Mouse (Mus musculus): ENCODE results near the gene Psme2b. TPM values are rescaled to one million over a fixed set of nuclear protein-coding genes. Genes with fewer than 3 reads are reported as not detected.
"Not testable (repeated sequence)": the region's sequence is repeated elsewhere in the genome, so short reads cannot be mapped to it uniquely, and the experiment has no call there.

Psme2b gene
- polyA plus RNA-seq (2012; rRNA removed) = 4.0 and 6.5 TPM in 2 replicates

- not testable (repeated sequence) for H3K36me3 ChIP-seq (ENCODE audit: control insufficient read depth, insufficient read depth, low read length); DNase-seq; H3K4me3 ChIP-seq (ENCODE audit: insufficient read depth, low read depth, low read length); H3K4me1 ChIP-seq (ENCODE audit: control insufficient read depth, insufficient read depth, low read length); H3K27me3 ChIP-seq (replicated peaks; ENCODE audit: control insufficient read depth, insufficient read depth, low read length); H3K27ac ChIP-seq (ENCODE audit: insufficient read depth, low read depth, low read length)
- WGBS = 91% methylated on average over 6 of the region's 6 CpGs
Observed at GRCm38 (mm10) chr11:48946090-48946489, at the start of gene Psme2b. TSS of gene Psme2b (minus strand) at chr11:48946190.

- WGBS = 25% methylated on average over 2 of the region's 2 CpGs
- H3K36me3 ChIP-seq (ENCODE audit: control insufficient read depth, insufficient read depth, low read length); H3K4me3 ChIP-seq (ENCODE audit: insufficient read depth, low read depth, low read length); H3K4me1 ChIP-seq (ENCODE audit: control insufficient read depth, insufficient read depth, low read length); H3K27me3 ChIP-seq (replicated peaks; ENCODE audit: control insufficient read depth, insufficient read depth, low read length): not testable (repeated sequence)
- H3K27ac ChIP-seq (ENCODE audit: insufficient read depth, low read depth, low read length) = peak within 1 kb of the TSS; percentile 69; the same call in 1 of the 2 replicates
- DNase-seq = peak; percentile 52
Observed at GRCm38 (mm10) chr11:48994018-48994417, 48.0 kb upstream of the Psme2b start, which contains the start of gene Tgtp1. TSS of gene Tgtp1 (minus strand) at chr11:48994172.

- H3K27ac ChIP-seq (ENCODE audit: insufficient read depth, low read depth, low read length) = 0 out of 2 replicates have a peak overlapping the region, but pooled peaks have one; percentile 38
- WGBS = 60% methylated on average over 10 of the region's 10 CpGs
- H3K36me3 ChIP-seq (ENCODE audit: control insufficient read depth, insufficient read depth, low read length); H3K4me3 ChIP-seq (ENCODE audit: insufficient read depth, low read depth, low read length); H3K4me1 ChIP-seq (ENCODE audit: control insufficient read depth, insufficient read depth, low read length); H3K27me3 ChIP-seq (replicated peaks; ENCODE audit: control insufficient read depth, insufficient read depth, low read length); DNase-seq: not testable (repeated sequence)
Observed at GRCm38 (mm10) chr11:48993296-48993695, 47.3 kb upstream of the Psme2b start.

DNA sequence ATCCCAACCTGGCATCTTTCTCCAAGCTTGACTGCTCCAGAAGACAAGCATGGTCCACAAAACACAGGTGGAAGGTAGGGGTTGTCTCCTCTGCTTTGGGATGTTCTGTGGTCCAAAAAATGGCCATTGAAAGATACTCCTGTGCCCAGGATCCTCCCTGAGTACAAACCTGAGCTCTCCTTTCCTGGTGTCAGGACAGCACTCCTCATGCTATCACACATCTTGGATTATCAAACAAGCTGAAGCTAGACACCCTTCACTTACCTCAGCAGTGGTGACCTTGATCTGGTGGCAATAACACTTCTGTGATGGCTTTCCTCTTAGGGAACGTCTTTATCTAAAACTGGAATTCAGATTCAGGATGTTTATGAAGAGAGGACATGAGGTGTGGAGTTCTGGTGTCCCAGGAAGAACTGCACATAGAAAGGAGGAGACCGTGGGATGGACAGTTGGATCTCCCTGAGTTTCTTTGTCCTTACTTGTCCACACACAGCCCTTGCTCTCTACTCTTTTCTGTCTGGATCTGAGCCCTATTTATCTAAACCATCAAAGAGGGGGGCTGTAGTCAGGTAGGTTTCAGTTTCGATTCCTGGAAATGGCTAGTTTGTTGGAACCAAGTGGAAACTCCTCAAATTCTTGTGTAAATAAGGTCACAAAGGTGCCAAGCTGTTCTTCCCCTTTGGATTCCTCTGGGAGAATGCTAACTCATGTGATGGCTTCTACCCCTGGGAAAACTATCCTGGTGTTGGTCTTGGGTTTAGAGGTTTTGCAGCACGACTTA, 45.9 kb upstream of the Psme2b start, which contains the start of gene Gm12185:
Gm12185 (minus strand) TSS at position 487 of the 781 bp plus-strand sequence.
- DNase-seq = peak; percentile 80

DNA sequence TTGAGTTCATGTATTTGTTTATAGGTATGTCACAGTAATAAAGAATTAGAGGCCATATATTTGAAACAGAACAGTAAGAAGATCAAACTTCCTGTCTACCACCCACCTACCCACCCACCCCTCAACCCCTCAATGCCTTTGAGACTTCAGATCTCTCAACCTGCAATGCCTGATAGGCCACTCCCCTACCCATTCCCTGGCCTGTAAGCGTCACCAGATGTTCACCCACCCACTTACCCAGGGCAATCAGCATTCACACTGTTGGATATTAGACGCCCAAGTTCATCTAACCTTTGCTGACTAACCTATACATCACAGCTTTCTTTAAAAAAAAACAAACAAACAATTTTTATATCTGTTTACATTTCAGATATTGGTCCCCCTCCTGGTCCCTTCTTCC, 44.0 kb upstream of the Psme2b start:
- 62% methylated on average over 2 of the region's 2 CpGs for WGBS
- not testable (repeated sequence) for H3K4me1 ChIP-seq (ENCODE audit: control insufficient read depth, insufficient read depth, low read length); H3K27ac ChIP-seq (ENCODE audit: insufficient read depth, low read depth, low read length); DNase-seq; H3K27me3 ChIP-seq (replicated peaks; ENCODE audit: control insufficient read depth, insufficient read depth, low read length); H3K4me3 ChIP-seq (ENCODE audit: insufficient read depth, low read depth, low read length); H3K36me3 ChIP-seq (ENCODE audit: control insufficient read depth, insufficient read depth, low read length)

More for the DNA sequence above, 45.9 kb upstream of the Psme2b start, which contains the start of gene Gm12185:
- H3K4me3 ChIP-seq (ENCODE audit: insufficient read depth, low read depth, low read length); H3K36me3 ChIP-seq (ENCODE audit: control insufficient read depth, insufficient read depth, low read length); H3K27me3 ChIP-seq (replicated peaks; ENCODE audit: control insufficient read depth, insufficient read depth, low read length); H3K4me1 ChIP-seq (ENCODE audit: control insufficient read depth, insufficient read depth, low read length): not testable (repeated sequence)
- WGBS = 39% methylated on average over 4 of the region's 4 CpGs
- peak within 1 kb of the TSS; percentile 59; the same call in 1 of the 2 replicates for H3K27ac ChIP-seq (ENCODE audit: insufficient read depth, low read depth, low read length)

DNA sequence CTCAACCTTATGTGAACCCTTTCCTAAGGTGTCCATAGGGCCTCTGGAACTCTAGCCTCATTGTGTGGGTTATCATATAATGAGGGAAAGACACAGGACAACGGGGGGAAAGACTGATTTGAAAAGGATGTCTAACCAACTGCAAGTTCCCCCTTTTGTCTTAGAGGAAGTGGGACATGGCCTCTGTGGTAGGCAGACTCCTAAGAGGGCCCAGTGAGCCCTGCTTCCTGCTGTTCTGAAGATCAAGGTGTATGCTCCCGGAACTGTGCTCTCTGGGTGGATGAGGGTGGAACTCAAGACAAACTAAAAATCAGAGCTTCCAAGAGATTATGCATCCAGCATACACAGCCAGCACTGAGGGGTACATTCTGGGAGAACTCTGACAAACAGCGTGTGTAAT, 42.2 kb upstream of the Psme2b start:
- DNase-seq; H3K27ac ChIP-seq (ENCODE audit: insufficient read depth, low read depth, low read length); H3K4me3 ChIP-seq (ENCODE audit: insufficient read depth, low read depth, low read length); H3K27me3 ChIP-seq (replicated peaks; ENCODE audit: control insufficient read depth, insufficient read depth, low read length); H3K36me3 ChIP-seq (ENCODE audit: control insufficient read depth, insufficient read depth, low read length); H3K4me1 ChIP-seq (ENCODE audit: control insufficient read depth, insufficient read depth, low read length): not testable (repeated sequence)
- WGBS = 77% methylated on average over 2 of the region's 3 CpGs

DNA sequence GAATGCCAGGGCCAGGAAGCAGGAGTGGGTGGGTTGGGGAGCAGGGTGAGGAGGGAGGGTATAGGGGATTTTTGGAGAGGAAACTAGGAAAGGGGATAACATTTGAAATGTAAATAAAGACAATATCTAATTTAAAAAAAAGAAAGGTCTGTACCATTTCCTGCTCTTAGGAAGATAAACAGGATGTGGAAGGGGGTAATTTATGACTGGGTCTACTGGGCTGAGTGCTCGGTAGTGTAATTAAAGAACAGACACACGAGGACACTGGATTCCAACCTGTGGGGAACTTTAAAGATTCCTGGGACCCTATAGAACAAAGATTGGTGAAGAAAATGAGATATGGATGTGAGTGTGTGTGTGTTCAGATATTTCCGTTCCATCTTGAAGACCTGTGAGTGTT, 36.9 kb upstream of the Psme2b start:
- not testable (repeated sequence) for H3K27me3 ChIP-seq (replicated peaks; ENCODE audit: control insufficient read depth, insufficient read depth, low read length); DNase-seq; H3K4me1 ChIP-seq (ENCODE audit: control insufficient read depth, insufficient read depth, low read length); H3K36me3 ChIP-seq (ENCODE audit: control insufficient read depth, insufficient read depth, low read length); H3K4me3 ChIP-seq (ENCODE audit: insufficient read depth, low read depth, low read length); H3K27ac ChIP-seq (ENCODE audit: insufficient read depth, low read depth, low read length)
- WGBS = no CpG with 5 or more reads among the region's 3 CpGs

- H3K36me3 ChIP-seq (ENCODE audit: control insufficient read depth, insufficient read depth, low read length); H3K27me3 ChIP-seq (replicated peaks; ENCODE audit: control insufficient read depth, insufficient read depth, low read length); H3K4me3 ChIP-seq (ENCODE audit: insufficient read depth, low read depth, low read length); DNase-seq; H3K4me1 ChIP-seq (ENCODE audit: control insufficient read depth, insufficient read depth, low read length); H3K27ac ChIP-seq (ENCODE audit: insufficient read depth, low read depth, low read length): not testable (repeated sequence)
- WGBS = no CpG with 5 or more reads among the region's 5 CpGs
Observed at GRCm38 (mm10) chr11:48980052-48980451, 34.1 kb upstream of the Psme2b start.

DNA sequence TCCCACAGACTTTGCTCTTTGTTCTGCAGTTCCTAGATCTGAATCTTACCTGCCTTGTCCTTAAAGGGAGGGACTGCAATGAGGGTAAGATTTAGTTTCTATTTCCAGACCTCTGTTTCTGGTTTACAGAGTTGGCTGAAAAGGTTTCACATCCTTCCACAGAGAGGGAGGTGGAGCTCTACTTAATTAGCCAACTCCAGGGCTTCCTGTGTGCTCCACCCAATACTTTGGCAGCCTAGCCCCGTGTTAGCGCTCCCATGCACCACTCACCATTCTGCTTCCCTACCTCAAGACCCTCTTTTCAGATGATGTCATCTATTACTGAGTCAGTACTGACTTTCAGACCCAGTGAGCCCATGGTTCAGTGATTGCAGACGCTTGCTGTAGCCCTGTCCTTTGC, 33.3 kb upstream of the Psme2b start, which contains the start of gene 9930111J21Rik1:
9930111J21Rik1 (minus strand) TSS at position 148 of the 400 bp plus-strand sequence.
- H3K4me3 ChIP-seq (ENCODE audit: insufficient read depth, low read depth, low read length); H3K36me3 ChIP-seq (ENCODE audit: control insufficient read depth, insufficient read depth, low read length); H3K27ac ChIP-seq (ENCODE audit: insufficient read depth, low read depth, low read length); H3K4me1 ChIP-seq (ENCODE audit: control insufficient read depth, insufficient read depth, low read length); DNase-seq; H3K27me3 ChIP-seq (replicated peaks; ENCODE audit: control insufficient read depth, insufficient read depth, low read length): not testable (repeated sequence)
- WGBS = no CpG with 5 or more reads among the region's 3 CpGs

DNA sequence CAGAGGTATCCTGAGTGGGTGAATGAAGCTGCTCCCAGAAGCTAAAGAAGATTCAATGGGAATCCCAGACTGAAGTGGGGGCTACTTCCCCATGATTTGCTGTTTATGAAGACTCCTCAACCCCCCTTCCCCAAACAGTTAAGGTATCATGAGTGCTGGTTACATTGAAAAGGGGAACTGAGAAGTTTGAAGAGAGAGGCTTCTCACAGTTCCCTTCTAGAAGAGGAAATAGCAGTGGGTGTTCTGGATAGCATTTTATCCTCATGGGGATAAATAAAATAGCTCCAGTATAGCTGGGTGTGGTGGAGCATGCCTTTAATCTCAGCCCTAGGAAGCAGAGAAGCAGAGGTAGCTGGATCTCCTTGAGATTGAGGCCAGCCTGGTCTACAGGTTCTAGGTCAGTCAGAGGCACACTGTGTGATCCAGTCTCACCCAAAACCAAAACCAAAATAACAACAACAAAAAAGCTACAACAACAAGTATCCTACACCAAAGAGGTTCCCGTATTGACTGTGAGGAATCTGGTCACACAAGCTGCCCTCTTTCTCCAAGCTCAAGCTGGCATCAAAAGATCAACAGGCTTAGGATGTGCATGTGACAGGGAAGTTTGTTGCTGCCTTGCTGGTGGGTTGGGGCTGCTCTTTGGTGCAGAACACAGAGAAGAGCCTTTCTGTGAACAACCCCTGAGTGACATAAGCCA, 32.4 kb upstream of the Psme2b start, which contains the start of gene Olfr56:
Olfr56 (plus strand) TSS at position 650 of the 700 bp plus-strand sequence.
- H3K27ac ChIP-seq (ENCODE audit: insufficient read depth, low read depth, low read length); H3K36me3 ChIP-seq (ENCODE audit: control insufficient read depth, insufficient read depth, low read length); H3K4me1 ChIP-seq (ENCODE audit: control insufficient read depth, insufficient read depth, low read length); DNase-seq; H3K27me3 ChIP-seq (replicated peaks; ENCODE audit: control insufficient read depth, insufficient read depth, low read length); H3K4me3 ChIP-seq (ENCODE audit: insufficient read depth, low read depth, low read length): not testable (repeated sequence)
- WGBS = no CpG with 5 or more reads among the region's 1 CpGs

GRCm38 (mm10) chr11:48974686-48975085, 28.7 kb upstream of the Psme2b start:
- not testable (repeated sequence) for H3K27me3 ChIP-seq (replicated peaks; ENCODE audit: control insufficient read depth, insufficient read depth, low read length); H3K36me3 ChIP-seq (ENCODE audit: control insufficient read depth, insufficient read depth, low read length); H3K27ac ChIP-seq (ENCODE audit: insufficient read depth, low read depth, low read length); DNase-seq; H3K4me3 ChIP-seq (ENCODE audit: insufficient read depth, low read depth, low read length); H3K4me1 ChIP-seq (ENCODE audit: control insufficient read depth, insufficient read depth, low read length)
- no CpG with 5 or more reads among the region's 1 CpGs for WGBS

Measured in kidney, adult 2 months (tissue).